Mouse (Mus musculus): ENCODE measurements around the gene Tubgcp5. TPM values are rescaled to one million over a fixed set of nuclear protein-coding genes. Genes with fewer than 3 reads are reported as not detected.

Tubgcp5 gene
- polyA plus RNA-seq, 1 experiment from 2014 or later = 33.1 TPM

GRCm38 (mm10) chr7:55880882-55881281 is 86.9 kb downstream of the Tubgcp5 start:
- Histone ChIP-seq H3K27me3 (ENCODE audit: low read depth, poor library complexity, severe bottlenecking) (no peaks in the 10 kb centered on the region), H3K36me3 (peaks cover 74% of the 10 kb centered on the region), H3K4me3 (no peak overlapping the region), H3K4me1 (no peaks in the 10 kb centered on the region), H3K9me3 (replicated peaks) (no peaks in the 10 kb centered on the region), H3K27ac (replicated peaks) (no peak overlapping the region)
- DNase-seq (ENCODE audit: low spot score) = no peak
- WGBS = 91% methylated on average over 9 of the region's 9 CpGs

Other genes with a start within 250 kb of the Tubgcp5 start
- 0.41 and 0.89 TPM in 2 replicates for gene Siglech, start 26.0 kb upstream of the Tubgcp5 start, polyA plus RNA-seq (2016; fragmentation: Nextera tagmentation; extraction: Ambion mirVana)
- gene Cyfip1, start 47.6 kb downstream of the Tubgcp5 start, polyA plus RNA-seq (2016; fragmentation: Nextera tagmentation; extraction: Ambion mirVana) = 79.2 and 83.5 TPM in 2 replicates
- 37.5 and 39.5 TPM in 2 replicates for gene Nipa2, start 168.3 kb downstream of the Tubgcp5 start, polyA plus RNA-seq (2016; fragmentation: Nextera tagmentation; extraction: Ambion mirVana)
- gene Nipa1, start 225.8 kb downstream of the Tubgcp5 start, polyA plus RNA-seq (2016; fragmentation: Nextera tagmentation; extraction: Ambion mirVana) = 8.9 and 10.4 TPM in 2 replicates